Mouse (Mus musculus) urinary bladder, postnatal 10 days (tissue): ENCODE data around the gene Eif4g3.

Source experiments
- DNase-seq: peaks from one replicate; pipeline ENCODE4 v3.0.0; 2022; ENCODE audit warnings: low spot score

Eif4g3 gene

GRCm38 (mm10) chr4:138063372-138064265 is 70.8 kb downstream of the Eif4g3 start:
- DNase-seq, result no peak

- DNase-seq, result no peak
Observed at GRCm38 (mm10) chr4:138064882-138065592, 72.2 kb downstream of the Eif4g3 start.

DNA sequence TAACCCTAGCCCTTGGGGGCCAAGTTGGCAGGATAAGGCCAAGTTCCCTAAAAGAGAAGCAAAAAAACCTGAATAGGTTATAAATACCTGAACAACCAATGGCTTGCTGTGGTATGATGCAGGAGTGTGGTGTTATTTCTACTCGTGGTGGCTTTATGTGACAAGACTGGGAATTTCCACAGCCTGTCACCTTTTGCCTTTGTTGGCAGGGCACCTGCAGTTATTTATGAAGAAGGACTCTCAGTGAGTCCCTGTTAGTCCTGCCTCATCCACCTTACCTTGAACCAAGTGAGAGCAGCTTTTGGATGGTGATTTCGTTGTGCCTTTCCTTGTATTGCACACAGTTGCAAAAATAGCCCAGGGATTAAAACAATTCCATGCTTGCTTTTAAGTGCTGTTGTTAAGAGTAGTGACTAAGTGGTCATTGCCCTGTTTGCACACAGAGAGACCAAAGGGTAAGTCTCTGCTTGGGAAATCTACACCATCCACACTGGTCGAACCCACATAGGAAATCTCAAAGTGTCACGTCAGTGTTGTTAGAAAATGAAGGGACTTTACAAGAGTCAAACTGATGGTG is 72.9 kb downstream of the Eif4g3 start:
- no peak for DNase-seq

DNA sequence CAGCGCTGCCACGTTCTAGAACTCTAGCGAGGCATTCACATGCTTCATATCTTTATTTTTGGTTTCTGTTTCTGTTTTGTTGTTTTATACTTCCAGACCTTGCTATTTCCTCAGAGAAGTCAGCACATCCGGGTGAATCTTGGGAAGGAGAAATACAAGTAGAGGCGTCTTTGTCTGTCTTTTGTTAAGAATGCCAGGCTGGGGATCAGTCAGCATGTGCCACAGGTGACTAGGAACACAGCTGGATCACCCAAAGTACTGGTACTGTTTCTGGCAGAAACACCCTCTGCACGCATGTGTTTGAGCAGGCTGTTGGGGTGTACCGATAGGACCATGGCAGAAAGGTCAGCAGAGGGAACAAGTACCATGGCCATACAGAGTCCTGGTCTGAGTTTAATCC is 73.6 kb downstream of the Eif4g3 start:
- DNase-seq, result no peak

GRCm38 (mm10) chr4:138067858-138068257 is 75.0 kb downstream of the Eif4g3 start:
- no peak for DNase-seq

DNA sequence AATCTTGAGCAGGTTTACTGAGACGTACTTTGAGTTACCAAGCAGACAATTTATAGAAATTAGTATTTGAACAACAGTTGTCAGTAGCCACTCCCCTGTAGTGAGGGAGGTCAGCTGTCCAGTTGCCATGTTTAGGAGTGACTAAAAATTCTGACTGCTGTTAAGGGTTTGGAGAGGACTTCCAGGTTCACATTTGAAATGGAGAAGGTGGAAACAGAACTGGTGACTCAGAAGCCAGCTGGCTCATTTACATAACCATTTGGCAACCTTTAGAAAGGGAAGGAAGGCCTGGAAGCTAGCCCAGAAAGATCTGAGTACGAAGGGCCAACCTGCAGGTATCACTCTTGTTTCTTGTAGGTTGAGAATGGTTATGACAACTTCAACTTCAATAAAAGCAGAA is 75.8 kb downstream of the Eif4g3 start:
- DNase-seq, result no peak

DNA sequence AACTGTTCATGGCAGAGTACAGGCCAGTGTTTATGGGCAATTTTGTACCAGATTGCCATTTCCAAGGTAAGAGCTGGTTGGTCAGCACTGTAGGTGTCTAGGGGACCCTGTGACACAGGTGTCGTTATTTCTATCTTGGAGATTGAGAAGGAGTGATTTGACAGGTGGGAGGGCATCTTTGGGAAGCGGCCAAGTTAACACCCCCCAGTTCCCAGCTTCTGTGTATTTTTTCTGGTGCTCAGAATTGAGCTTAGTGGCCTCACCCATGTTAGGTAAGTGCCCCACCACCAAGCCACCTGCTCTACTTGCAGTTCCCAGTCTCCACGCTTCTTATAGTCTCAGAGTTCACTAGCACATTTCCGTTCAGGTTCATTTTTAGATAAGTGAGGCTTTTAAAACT is 76.5 kb downstream of the Eif4g3 start:
- no peak for DNase-seq

DNA sequence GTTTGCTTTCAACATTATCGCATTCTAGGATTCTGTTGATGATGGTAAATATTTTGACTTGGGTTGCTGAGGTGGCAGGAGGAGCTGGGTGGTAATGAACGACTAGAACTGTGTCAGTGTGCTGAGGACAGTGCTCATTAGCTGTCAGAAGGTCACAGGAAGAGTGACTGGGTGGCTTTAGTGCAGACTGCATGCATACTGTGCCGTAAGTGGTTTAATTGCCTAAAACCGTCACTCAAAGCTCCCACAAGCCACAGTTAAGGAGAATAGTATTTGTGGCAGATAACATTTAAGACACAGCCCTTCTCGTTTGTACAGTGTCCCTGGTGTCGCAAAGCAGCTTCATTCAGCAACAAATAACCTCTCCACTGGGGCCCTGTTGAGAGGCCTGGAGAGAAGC is 78.7 kb downstream of the Eif4g3 start:
- no peak for DNase-seq

DNA sequence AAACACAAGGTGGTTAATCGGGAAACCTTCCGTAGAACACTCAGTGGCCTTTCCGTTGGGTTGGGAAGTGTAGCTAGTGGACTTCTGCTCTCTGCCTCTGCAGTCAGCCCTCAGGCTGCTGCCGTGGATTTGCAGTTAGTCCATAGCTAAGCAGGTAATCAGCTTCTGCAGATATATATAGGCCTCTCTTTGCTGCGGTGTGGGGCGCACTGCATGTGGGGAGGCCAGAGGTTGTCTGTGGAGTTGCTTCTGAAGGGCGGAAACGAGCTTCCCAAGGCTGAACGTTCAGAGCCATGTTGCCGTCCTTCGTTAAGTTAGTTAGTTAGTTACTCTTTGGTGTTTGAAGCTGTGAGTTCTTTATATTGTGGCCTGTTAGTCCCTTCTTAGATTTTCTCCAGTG is 80.3 kb downstream of the Eif4g3 start:
- DNase-seq, result no peak

DNA sequence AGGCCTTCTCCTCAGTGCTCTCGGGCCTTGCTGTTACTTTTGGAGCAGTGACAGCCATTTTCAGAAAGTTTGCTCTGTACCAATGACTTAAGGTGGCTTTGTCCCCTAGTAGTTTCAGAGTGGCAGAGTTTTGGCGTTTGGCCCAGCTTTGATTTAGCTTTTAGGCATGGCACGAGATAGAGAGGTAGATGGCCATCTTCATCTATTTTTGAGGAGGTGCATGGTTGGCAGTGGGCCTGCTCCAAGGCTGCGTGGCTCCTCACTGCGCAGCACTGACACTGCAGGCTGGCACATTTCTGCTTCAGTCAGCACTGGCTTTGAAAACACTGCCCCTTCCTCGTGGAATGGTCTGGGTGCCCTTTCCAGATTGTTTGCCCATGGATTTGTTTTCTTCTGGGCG is 80.7 kb downstream of the Eif4g3 start:
- DNase-seq, result no peak

- DNase-seq, result no peak
Observed at GRCm38 (mm10) chr4:138074896-138075584, 82.2 kb downstream of the Eif4g3 start.

DNA sequence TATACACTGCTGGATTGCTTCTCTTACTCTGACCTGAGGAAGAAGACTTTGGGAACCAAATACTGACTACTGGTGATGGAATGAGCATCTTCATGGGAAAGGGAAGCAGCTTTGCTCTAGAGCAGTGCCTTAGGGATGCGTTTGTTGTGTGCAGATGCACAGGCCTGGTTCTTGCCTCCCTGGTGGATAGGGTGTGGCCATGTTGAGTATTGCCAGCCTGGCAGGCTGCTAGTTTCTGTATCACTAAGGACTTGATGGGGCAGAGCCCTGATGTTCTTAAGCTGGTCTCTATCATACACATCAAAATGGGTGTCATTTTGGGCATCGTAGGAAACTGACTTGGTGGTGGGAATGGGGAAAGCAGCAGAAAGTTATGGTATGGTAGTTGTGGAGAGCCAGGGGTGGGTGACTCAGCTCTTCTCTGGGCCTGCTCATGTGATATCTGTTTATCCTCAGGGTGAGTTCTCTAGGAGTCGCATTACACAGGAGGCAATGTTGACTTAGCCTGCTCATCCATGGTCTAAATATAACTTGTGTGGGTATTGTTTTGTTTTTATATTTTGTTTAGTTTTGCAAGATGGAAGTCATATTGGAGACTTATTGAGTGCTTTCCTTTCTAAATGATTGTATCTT is 85.0 kb downstream of the Eif4g3 start:
- no peak for DNase-seq

GRCm38 (mm10) chr4:138079234-138079633 is 86.4 kb downstream of the Eif4g3 start:
- DNase-seq, result no peak

GRCm38 (mm10) chr4:138082466-138082865 is 89.6 kb downstream of the Eif4g3 start:
- no peak for DNase-seq

- DNase-seq, result no peak
Observed at GRCm38 (mm10) chr4:138084103-138084502, 91.3 kb downstream of the Eif4g3 start.

DNA sequence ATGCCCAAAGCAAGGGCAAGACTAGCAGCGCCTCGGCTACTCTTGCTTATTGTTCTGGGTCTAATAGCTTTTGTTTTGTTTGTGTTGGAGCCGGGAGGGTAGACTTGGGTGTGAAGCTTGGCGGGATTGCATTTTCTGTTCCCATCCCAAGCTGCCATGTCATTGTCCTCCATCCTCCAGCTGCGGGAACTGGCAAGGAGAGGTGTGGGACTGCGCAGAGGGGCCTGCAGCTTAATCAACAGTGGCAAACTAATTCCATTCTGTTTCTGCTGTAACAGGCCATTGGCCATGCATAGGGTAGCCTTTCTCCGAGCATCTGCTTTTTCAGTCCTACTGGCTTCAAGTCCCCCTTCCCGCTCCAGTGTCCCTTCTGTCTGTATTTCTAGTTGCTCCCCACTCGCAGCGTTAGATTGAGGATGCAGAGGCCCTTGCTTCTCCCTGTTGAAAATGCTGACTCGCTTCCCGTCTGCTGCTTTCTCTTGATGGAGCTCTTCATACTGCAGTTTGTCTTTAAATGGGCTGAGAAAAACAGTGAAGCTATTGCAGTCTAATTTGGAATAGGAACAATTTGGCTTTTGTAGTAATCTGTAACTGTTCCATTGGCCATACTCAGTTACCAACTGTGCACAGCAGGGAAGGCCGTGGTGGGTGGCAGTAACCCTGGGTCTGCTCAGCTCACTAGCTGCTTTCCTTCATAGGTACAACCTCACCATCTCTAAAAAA is 92.2 kb downstream of the Eif4g3 start:
- no peak for DNase-seq

GRCm38 (mm10) chr4:138086949-138087348 is 94.1 kb downstream of the Eif4g3 start:
- DNase-seq, result no peak

GRCm38 (mm10) chr4:138089512-138089911 is 96.7 kb downstream of the Eif4g3 start:
- no peak for DNase-seq

DNA sequence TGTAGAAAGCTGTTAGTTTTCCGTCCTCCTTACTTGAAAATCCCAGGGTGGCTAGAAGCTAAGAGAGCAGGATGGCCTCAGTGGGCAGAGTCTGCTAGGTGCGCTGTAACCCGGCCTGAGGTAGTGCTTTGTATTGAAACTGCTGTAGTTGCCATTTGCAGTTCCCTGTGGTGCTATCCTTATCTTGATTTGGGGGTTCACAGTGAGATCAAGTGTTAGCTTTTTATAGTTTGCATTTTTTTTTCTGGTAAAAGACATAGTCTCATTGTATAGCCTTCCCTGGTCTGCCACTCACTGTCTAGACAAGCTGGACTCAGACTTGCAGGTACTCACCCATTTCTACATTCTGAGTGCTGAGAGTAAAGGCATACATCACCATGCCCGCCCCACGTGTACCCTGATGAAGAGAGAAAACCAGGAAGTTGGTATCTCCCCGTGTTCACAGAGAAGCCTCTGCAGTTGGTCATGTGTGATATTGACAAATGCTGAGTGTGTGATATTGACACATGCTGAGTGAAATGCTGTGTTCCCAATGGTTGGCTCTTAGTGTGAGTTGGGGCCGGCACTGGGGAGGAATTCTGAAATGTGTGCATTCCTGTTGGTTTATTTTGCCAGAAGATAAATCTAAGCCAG is 98.9 kb downstream of the Eif4g3 start:
- no peak for DNase-seq

GRCm38 (mm10) chr4:138100456-138100855 is 107.6 kb downstream of the Eif4g3 start:
- DNase-seq, result no peak

DNA sequence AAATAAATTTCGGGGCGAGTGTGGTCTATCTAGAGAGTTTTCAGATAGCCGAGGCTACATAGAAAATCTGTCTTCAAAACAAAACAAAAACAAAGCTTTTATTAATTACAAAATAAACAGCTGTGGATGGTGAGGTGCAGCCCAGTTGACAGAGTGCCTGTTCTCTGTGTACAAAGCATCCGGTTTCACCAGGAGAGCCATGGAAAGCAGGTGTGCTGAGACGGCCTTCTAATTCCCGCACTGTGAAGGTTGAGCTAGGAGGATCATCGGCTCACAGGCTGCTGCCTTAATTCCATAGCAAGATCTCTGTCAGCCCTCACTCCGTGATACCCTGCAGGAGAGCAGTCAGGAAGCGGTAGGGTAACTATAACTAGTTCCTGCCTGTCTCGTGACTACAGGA is 109.0 kb downstream of the Eif4g3 start:
- DNase-seq, result no peak
